Mouse (Mus musculus) gastrocnemius, postnatal 25 days (tissue): ENCODE measurements around the gene 2410015M20Rik. TPM values are rescaled to one million over a fixed set of nuclear protein-coding genes. Genes with fewer than 3 reads are reported as not detected.
A peak's percentile ranks its signal among the peaks of the same experiment; 100 is the strongest.
"Not testable (repeated sequence)": the region's sequence is repeated elsewhere in the genome, so short reads cannot be mapped to it uniquely, and the experiment has no call there.

Experiments used
- DNase-seq: peaks from one replicate; pipeline ENCODE4 v3.0.0; 2022
- total RNA-seq, 2 experiments: library from RNA; stranded (reverse); gene quantifications; 1 replicate in 1 of 2; 2 replicates in 1 of 2; pipeline ENCODE4 v1.2.3; 2021

2410015M20Rik gene
- total RNA-seq, 2 experiments from 2014 or later = 147 to 152 TPM

- DNase-seq = not testable (repeated sequence)
Observed at GRCm38 (mm10) chr17:56613893-56614292, 4.3 kb upstream of the 2410015M20Rik start.

DNA sequence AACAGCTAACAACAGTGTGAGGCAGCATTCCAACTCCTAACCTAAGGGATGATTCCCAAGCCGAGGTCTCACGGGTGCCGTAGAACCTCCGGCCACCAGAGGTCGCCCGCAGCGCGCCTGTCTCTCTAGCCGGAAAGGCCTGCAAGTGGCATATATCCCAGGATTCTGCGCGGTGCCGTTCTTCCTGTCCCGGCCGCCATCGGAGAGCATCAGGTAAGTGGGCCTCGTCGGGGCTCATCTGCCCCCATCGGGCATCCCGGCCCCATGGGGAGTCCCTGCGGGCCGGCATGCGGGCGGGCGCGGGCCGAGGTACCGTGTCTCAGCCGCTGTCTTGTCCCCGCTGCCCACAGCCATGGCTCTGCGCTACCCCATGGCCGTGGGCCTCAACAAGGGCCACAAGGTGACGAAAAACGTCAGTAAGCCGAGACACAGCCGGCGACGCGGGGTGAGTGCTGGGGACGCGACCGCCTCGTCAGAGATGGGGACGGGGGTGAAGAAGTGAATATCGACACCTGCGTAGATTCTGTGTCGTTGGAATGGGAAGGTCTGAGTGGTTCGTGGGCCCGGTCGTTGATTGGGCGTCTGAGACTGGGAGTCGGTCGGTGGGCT lies 3.8 kb upstream of the 2410015M20Rik start, which contains the start of gene Rpl36:
Gene Rpl36, plus strand, starts transcription at position 181 of the 609 bp plus-strand sequence.
- peak; percentile 92 for DNase-seq

- not testable (repeated sequence) for DNase-seq
Observed at GRCm38 (mm10) chr17:56612565-56612939, 3.0 kb upstream of the 2410015M20Rik start.

- DNase-seq = no peak
Observed at GRCm38 (mm10) chr17:56611861-56612564, 2.4 kb upstream of the 2410015M20Rik start.

DNA sequence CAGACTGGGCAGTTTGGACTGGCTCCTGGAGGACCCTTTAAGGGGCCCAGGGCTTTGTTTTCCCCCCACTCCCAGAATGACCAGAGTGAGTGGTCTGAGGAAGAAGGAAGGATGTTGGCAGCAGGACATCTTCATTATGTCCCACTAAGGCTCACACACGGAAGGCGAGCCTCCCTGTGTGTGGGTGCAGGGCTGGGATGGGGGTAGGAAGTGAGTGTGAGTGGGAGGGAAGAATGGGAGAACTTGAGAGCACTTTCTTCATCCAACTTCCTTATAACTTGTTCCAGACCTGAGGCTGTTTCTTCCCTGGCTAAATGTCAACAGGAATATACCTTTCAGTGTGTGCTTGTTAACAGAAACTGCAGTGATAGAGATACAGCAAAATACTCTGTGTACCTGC lies 1.8 kb upstream of the 2410015M20Rik start:
- no peak for DNase-seq

DNA sequence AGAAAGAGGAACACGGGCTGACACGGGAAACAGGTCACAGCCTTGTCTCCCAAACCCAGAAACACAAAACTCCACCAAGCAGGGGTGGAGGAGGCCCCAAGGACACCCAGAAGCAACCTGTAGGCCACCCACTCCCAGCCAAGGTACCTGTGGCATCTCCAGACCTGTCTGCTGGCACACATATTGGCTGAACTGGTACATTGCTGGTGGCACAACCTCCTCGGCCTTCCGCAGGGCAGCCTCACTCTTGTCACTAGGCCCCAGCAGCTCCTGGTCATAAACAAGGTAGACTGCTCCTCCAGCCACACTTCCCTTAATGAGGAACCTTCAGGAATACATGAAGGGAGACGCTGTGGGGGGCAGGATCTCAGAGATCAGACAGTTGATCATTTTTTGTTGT lies 872 bp downstream of the 2410015M20Rik start:
- no peak for DNase-seq

DNA sequence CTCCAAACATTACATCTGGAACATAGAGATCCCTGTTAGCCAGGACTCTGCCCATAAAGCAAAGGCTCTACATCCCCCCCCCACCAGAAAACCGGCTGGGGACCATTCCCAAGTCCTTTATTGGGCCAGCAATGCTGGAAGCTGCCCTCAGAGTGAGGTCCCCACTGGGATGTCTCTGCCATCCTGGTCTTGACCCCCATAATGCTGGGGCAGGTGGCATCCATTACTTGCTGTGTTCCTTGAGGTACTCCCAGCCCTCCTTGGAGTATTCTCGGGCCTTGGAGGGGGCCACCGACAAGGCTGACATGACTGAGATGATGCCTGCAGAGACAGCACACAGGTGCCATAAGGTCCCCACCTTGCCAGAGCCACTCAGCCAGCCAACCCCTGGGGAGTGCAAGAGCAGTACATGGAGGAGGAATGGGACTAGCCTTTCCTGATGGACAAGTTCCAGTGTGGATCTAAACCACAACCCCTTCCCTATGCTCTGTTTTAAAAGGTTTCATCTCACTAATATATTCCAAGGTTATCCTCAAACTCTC lies 2.0 kb downstream of the 2410015M20Rik start:
- DNase-seq = no peak

DNA sequence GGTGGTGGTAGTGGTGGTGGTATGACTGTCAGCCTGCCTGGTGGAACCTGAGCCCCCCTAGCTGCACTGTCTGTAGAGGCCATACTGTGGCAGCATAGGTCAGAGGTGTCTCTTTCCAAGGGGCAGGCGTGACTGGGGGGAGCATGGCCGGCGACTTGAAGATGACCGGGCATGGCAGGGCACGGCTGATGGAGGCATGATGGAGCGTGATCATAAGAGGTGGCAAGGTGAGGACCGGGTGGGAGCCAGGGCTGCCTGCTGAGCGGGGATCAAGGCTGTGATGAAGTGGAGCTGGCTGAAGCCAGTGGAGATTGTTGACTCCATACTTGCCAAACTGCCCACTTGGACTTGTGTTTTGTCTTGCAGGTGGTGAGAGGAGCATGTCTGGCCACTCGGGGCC lies 4.1 kb downstream of the 2410015M20Rik start:
- DNase-seq = no peak

GRCm38 (mm10) chr17:56604422-56604821 lies 5.1 kb downstream of the 2410015M20Rik start:
- DNase-seq = no peak

- DNase-seq = no peak
Observed at GRCm38 (mm10) chr17:56604070-56604380, 5.5 kb downstream of the 2410015M20Rik start.

DNA sequence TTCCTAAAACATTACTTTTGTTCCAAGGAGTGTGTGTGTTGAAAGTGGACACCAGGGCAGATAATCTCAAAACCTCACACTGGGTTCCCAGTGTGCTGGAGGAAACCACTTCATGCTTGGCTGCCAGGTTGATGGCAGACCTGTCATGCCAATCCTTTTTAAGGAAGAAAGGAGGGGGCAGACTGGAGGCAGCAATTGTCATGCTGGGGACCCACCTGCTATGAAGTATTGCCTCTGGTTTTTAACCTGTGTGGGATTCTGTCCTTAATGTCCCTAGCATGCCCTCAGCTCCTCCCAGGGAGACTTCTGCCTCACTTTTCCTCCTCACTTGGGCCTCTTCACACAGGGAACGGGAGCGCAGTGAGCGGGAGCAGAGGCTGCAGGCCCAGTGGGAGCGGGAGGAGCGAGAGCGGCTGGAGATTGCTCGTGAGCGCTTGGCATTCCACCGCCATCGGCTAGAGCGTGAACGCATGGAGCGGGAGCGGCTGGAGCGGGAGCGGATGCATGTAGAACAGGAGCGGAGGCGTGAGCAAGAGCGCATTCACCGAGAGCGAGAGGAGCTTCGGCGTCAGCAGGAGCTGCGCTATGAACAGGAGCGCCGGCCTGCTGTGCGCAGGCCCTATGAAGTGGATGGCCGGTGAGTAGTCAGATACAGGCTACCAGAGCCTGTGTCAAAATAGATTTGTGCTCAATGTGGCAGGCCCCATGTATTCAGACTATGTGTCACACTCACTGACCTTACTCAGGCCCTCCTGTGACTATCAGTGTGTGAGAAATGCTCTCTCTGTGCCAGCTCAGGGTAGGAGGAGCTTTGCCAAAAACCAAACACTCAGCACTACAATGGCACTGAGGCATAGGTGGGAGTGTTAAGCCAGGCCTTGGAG lies 6.1 kb downstream of the 2410015M20Rik start:
- no peak for DNase-seq

- DNase-seq = no peak
Observed at GRCm38 (mm10) chr17:56593527-56594271, 15.9 kb downstream of the 2410015M20Rik start.

DNA sequence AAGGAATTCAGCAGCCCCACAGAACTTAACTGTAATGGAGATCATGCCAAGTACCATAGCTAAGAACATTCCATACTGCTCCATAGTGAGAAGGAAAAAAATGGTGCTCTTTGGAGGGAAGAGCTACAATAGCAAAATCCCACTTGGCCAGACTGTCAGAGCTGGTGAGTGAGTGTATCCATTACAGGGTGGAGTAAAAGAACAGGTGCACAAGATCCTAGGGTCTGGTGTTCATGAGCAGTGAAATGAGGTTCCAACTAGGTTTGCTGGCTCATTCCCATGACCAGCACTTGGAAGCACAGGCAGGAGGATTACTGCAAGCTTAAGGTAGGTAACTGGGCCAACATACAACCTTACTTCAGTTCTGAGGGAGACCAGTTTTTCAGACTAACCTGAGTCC lies 17.0 kb downstream of the 2410015M20Rik start:
- DNase-seq = no peak

GRCm38 (mm10) chr17:56588921-56589320 lies 20.6 kb downstream of the 2410015M20Rik start:
- DNase-seq = no peak

DNA sequence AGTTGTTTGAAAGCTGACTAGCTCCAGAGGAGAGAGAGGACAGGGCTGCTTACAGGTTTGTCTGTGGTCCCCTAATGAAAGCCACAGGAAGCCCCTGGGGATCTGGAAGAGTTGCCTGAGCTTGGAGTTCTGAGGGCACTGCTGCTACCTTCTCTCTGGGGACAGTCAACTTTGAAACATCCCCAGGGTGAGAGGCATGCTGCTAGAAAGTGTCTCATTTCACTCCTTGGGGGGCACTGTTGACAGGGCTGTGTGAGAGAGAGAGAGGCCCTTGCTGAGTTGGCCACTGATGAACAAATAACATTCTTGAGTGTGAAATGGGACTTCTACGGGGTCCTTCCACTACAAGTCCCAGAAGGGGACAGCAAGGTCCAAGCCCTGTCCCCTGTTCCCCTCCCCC lies 21.8 kb downstream of the 2410015M20Rik start:
- DNase-seq = no peak

GRCm38 (mm10) chr17:56585171-56585821 lies 24.3 kb downstream of the 2410015M20Rik start:
- peak; percentile 50 for DNase-seq

DNA sequence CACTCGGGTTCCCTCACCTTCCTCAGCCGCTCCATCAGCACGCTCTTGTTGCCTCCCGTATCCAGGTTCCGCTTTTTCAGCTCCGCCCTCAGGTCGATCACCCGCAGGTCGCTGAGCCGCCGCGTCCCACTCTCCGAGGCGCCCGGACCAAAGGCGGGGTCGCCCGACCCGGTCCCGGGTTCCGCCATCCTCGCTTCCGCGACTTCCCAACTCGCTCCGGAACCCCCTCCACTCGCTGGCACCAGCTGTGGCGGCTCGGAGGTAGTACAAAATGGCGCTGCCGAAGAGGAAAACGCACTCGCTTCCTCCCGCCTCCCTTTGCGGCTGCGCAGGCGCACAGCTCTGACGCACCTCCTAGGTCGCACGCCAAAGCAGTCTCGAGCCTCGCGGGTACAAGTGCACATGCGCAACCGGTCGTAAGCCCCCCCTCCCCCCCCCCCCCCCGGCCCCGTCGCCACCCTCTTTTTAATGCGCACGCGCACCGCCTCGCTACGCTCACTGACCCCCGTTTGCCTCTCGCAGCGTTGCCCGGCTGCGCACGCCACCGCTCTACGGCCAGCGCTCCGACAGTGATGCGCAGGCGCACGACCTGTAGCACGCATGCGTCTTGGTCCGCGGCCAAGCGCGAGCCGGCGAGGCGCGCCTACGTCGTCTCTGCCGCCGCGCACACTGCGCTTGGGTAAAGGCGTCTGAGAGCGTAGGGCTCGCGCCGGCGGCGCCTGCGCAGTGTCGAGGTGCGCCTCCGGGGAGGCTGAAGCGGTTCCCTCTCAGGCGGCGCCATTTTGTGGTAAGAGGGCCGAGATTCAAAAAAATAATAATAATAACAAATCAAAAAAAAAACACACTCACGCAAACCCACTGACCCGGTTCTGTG lies 25.1 kb downstream of the 2410015M20Rik start, which contains the start of the genes Safb2 and Safb:
Gene Safb2, minus strand, starts transcription at position 329 of the 874 bp plus-strand sequence.
Gene Safb, plus strand, starts transcription at position 569 of the 874 bp plus-strand sequence.
- DNase-seq = peak; percentile 100

DNA sequence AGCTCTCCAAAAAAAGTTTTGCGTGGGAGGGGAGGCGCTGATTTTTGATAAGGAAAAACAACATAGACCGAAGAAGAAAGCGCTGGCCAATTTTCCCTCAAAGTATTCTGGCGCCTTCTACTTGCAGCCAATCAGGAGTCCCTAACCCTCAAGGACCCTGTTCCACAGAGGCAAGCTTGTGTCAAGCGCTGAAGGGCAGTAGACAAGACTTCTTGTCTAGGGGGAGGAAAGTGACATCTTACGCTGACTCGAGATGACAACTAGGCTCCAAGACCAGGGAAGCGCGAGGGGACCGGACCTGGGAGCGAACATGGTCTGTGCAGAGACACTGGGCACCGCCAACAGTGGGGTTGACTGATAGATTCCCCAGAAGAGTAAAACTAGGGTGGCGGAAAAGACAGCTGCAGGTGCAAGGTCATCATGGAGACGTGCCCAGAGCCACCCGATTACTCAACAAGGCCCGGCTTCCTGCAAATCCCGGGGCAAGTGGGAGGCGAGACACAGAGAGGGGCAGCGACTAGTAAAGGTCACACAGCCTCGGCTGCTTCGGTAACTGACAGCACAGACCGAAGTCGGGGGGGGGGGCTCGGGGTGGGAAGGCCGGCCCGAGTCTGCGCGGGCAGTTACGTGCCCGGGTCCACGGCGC lies 25.8 kb downstream of the 2410015M20Rik start:
- peak; percentile 64 for DNase-seq

GRCm38 (mm10) chr17:56583071-56583470 lies 26.5 kb downstream of the 2410015M20Rik start:
- no peak for DNase-seq

GRCm38 (mm10) chr17:56572939-56573338 lies 36.6 kb downstream of the 2410015M20Rik start:
- no peak for DNase-seq
